Mouse (Mus musculus): Measurements from ENCODE around the gene Aldh3a2. TPM values are rescaled to one million over a fixed set of nuclear protein-coding genes. Genes with fewer than 3 reads are reported as not detected.

The Aldh3a2 gene
- 58.3 TPM for total RNA-seq (2023)

GRCm38 (mm10) chr11:61266551-61267533, at the start of gene Aldh3a2:
Aldh3a2 (minus strand) TSS chr11:61267464.

GRCm38 (mm10) chr11:61207487-61208246, 59.6 kb downstream of the Aldh3a2 start, which contains the start of gene Aldh3a1:
Aldh3a1 (plus strand) TSS chr11:61207537.

DNA sequence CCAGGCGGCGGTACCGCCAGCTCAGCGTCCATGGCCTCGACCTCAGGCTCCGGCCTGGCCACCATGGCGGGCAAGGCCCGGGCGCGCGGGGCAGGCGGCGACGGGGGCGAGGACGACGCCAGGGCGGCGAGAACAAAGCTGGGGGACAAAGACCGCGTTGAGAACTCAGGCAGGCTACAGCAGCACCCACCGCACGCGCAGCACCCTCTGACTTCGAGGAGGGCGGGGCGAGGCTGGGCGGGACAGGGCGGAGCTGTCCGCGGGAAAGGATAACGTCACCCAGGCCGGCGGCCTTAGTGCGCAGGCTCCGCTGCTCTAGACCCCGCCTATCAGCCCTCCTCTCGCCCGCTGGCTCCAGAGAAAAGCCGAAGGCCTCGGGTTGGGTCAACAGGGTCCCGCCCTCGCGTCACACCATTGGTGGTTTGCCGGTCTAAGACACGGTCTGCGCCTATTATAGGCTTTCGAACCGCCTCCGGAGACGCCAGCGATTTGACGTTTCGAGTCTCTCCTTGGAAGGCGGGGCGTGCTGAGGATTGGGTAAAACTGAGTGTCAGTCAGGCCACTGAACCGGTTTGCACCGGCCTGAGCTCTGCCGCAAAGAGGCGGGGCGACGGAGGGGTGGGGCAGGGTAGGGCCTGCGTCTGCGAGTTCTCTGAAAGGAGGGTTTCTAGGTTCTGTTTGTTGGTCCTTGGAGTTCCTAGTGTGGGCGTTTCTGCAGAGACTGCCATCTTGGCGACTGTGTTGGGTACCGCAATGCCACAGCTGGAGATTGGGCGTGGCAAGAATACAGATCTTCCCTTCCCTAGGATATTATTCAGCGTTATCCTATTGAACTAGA, 92.2 kb downstream of the Aldh3a2 start, which contains the start of gene Usp22:
Gene Usp22, minus strand, starts transcription at position 235 of the 838 bp plus-strand sequence.

Other genes with a start within 250 kb of the Aldh3a2 start
- not detected for gene Kcnj12, start 244.9 kb downstream of the Aldh3a2 start, total RNA-seq (2023)
- gene Tnfrsf13b, start 140.7 kb downstream of the Aldh3a2 start, total RNA-seq (2023) = 17.7 TPM
- 113 TPM for gene Usp22, start 92.4 kb downstream of the Aldh3a2 start, total RNA-seq (2023)
- not detected for gene Aldh3a1, start 59.9 kb downstream of the Aldh3a2 start, total RNA-seq (2023)
- not detected for gene Slc47a2, start 75.4 kb upstream of the Aldh3a2 start, total RNA-seq (2023)
- gene Slc47a1, start 110.9 kb upstream of the Aldh3a2 start, total RNA-seq (2023) = not detected
- gene Rnf112, start 186.7 kb upstream of the Aldh3a2 start, total RNA-seq (2023) = not detected
- not detected for gene Mfap4, start 218.0 kb upstream of the Aldh3a2 start, total RNA-seq (2023)
- 20.2 TPM for gene Mapk7, start 226.9 kb upstream of the Aldh3a2 start, total RNA-seq (2023)
- gene B9d1, start 237.7 kb upstream of the Aldh3a2 start, total RNA-seq (2023) = 0.83 TPM

Measured in CD4-positive naive resting alpha-beta T cell, adult 57 days (primary cell).